Mouse (Mus musculus): ENCODE measurements around the gene Mrpl45. TPM values are rescaled to one million over a fixed set of nuclear protein-coding genes. Genes with fewer than 3 reads are reported as not detected.

The Mrpl45 gene
- polyA plus RNA-seq, 1 experiment: 33.0 TPM

- no peaks in the 10 kb centered on the region for H3K4me1 ChIP-seq (ENCODE audit: control insufficient read depth, insufficient read depth, low read length)
- no peak for TF ChIP-seq POLR2A (IDR thresholded peaks at IDR 0.05; ENCODE audit: borderline replicate concordance, low read depth, low read length)
- no peak for TF ChIP-seq CTCF (IDR thresholded peaks at IDR 0.05; ENCODE audit: low read depth, low read length)
- H3K4me3 ChIP-seq (ENCODE audit: insufficient read depth, low read length): no peak overlapping the region
- H3K27ac ChIP-seq (ENCODE audit: insufficient read depth, low read depth, low read length): no peak overlapping the region
Measured at GRCm38 (mm10) chr11:97289276-97290230, 26.0 kb upstream of the Mrpl45 start.

GRCm38 (mm10) chr11:97292731-97293130 is 22.8 kb upstream of the Mrpl45 start:
- no peak overlapping the region for H3K27ac ChIP-seq (ENCODE audit: insufficient read depth, low read depth, low read length)
- H3K4me3 ChIP-seq (ENCODE audit: insufficient read depth, low read length): no peak overlapping the region
- TF ChIP-seq POLR2A (IDR thresholded peaks at IDR 0.05; ENCODE audit: borderline replicate concordance, low read depth, low read length) (no peak), CTCF (IDR thresholded peaks at IDR 0.05; ENCODE audit: low read depth, low read length) (no peak)
- H3K4me1 ChIP-seq (ENCODE audit: control insufficient read depth, insufficient read depth, low read length): no peaks in the 10 kb centered on the region

- Histone ChIP-seq H3K4me1 (ENCODE audit: control insufficient read depth, insufficient read depth, low read length) (no peaks in the 10 kb centered on the region), H3K27ac (ENCODE audit: insufficient read depth, low read depth, low read length) (no peak overlapping the region)
Measured at GRCm38 (mm10) chr11:97296542-97296941, 19.0 kb upstream of the Mrpl45 start.

GRCm38 (mm10) chr11:97299939-97300338 is 15.6 kb upstream of the Mrpl45 start:
- no peaks in the 10 kb centered on the region for H3K4me1 ChIP-seq (ENCODE audit: control insufficient read depth, insufficient read depth, low read length)
- H3K4me3 ChIP-seq (ENCODE audit: insufficient read depth, low read length): no peak overlapping the region
- TF ChIP-seq POLR2A (IDR thresholded peaks at IDR 0.05; ENCODE audit: borderline replicate concordance, low read depth, low read length) (no peak), CTCF (IDR thresholded peaks at IDR 0.05; ENCODE audit: low read depth, low read length) (no peak)
- H3K27ac ChIP-seq (ENCODE audit: insufficient read depth, low read depth, low read length): no peak overlapping the region

More at GRCm38 (mm10) chr11:97296542-97296941, 19.0 kb upstream of the Mrpl45 start:
- no peak overlapping the region for H3K4me3 ChIP-seq (ENCODE audit: insufficient read depth, low read length)
- TF ChIP-seq CTCF (IDR thresholded peaks at IDR 0.05; ENCODE audit: low read depth, low read length): no peak
- TF ChIP-seq POLR2A (IDR thresholded peaks at IDR 0.05; ENCODE audit: borderline replicate concordance, low read depth, low read length): no peak

GRCm38 (mm10) chr11:97301406-97301805 is 14.1 kb upstream of the Mrpl45 start:
- Histone ChIP-seq H3K27ac (ENCODE audit: insufficient read depth, low read depth, low read length) (no peak overlapping the region), H3K4me3 (ENCODE audit: insufficient read depth, low read length) (no peak overlapping the region), H3K4me1 (ENCODE audit: control insufficient read depth, insufficient read depth, low read length) (no peaks in the 10 kb centered on the region)
- TF ChIP-seq POLR2A (IDR thresholded peaks at IDR 0.05; ENCODE audit: borderline replicate concordance, low read depth, low read length) (no peak), CTCF (IDR thresholded peaks at IDR 0.05; ENCODE audit: low read depth, low read length) (no peak)

- Histone ChIP-seq H3K4me1 (ENCODE audit: control insufficient read depth, insufficient read depth, low read length) (no peaks in the 10 kb centered on the region), H3K4me3 (ENCODE audit: insufficient read depth, low read length) (no peak overlapping the region), H3K27ac (ENCODE audit: insufficient read depth, low read depth, low read length) (no peak overlapping the region)
- TF ChIP-seq CTCF (IDR thresholded peaks at IDR 0.05; ENCODE audit: low read depth, low read length) (no peak), POLR2A (IDR thresholded peaks at IDR 0.05; ENCODE audit: borderline replicate concordance, low read depth, low read length) (no peak)
Measured at GRCm38 (mm10) chr11:97302231-97302781, 13.2 kb upstream of the Mrpl45 start.

- Histone ChIP-seq H3K4me3 (ENCODE audit: insufficient read depth, low read length) (no peak overlapping the region), H3K4me1 (ENCODE audit: control insufficient read depth, insufficient read depth, low read length) (peaks cover 2% of the 10 kb centered on the region), H3K27ac (ENCODE audit: insufficient read depth, low read depth, low read length) (no peak overlapping the region)
- TF ChIP-seq CTCF (IDR thresholded peaks at IDR 0.05; ENCODE audit: low read depth, low read length) (no peak), POLR2A (IDR thresholded peaks at IDR 0.05; ENCODE audit: borderline replicate concordance, low read depth, low read length) (no peak)
Measured at GRCm38 (mm10) chr11:97304631-97305030, 10.9 kb upstream of the Mrpl45 start.

- no peak for TF ChIP-seq POLR2A (IDR thresholded peaks at IDR 0.05; ENCODE audit: borderline replicate concordance, low read depth, low read length)
- TF ChIP-seq CTCF (IDR thresholded peaks at IDR 0.05; ENCODE audit: low read depth, low read length): no peak
- Histone ChIP-seq H3K4me3 (ENCODE audit: insufficient read depth, low read length) (no peak overlapping the region), H3K4me1 (ENCODE audit: control insufficient read depth, insufficient read depth, low read length) (peaks cover 12% of the 10 kb centered on the region), H3K27ac (ENCODE audit: insufficient read depth, low read depth, low read length) (no peak overlapping the region)
Measured at GRCm38 (mm10) chr11:97307294-97308069, 8.0 kb upstream of the Mrpl45 start.

GRCm38 (mm10) chr11:97308806-97309450 is 6.6 kb upstream of the Mrpl45 start:
- peaks cover 12% of the 10 kb centered on the region for H3K4me1 ChIP-seq (ENCODE audit: control insufficient read depth, insufficient read depth, low read length)
- peak overlapping the region; percentile 98 for H3K27ac ChIP-seq (ENCODE audit: insufficient read depth, low read depth, low read length)
- H3K4me3 ChIP-seq (ENCODE audit: insufficient read depth, low read length): peak overlapping the region; percentile 71
- TF ChIP-seq POLR2A (IDR thresholded peaks at IDR 0.05; ENCODE audit: borderline replicate concordance, low read depth, low read length): no peak
- TF ChIP-seq CTCF (IDR thresholded peaks at IDR 0.05; ENCODE audit: low read depth, low read length): no peak
